Mouse (Mus musculus): ENCODE data around the gene Kif1b.

Kif1b gene

GRCm38 (mm10) chr4:149314275-149314837 is 6.9 kb upstream of the Kif1b start:
- no peak for DNase-seq (ENCODE audit: low spot score in 2 of 2)

GRCm38 (mm10) chr4:149313558-149314253 is 6.2 kb upstream of the Kif1b start:
- no peak for DNase-seq (ENCODE audit: low spot score in 2 of 2)

DNA sequence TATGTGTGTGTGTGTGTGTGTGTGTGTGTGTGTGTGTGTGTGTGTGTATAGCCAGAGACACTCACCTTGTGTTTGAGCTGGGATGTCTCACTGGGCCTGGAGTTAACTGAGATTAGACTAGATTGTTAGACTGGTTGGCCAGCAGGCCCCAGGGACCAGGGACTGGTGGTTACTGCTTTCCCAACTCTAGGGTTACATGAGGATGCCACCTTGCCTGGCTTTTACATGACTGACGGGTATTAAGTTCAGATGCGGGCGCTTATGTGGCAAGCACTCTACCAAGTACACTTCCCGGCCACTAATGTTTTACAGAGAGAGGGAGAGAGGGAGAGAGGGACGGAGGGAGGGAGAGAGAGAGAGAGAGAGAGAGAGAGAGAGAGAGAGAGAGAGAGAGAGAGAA is 4.5 kb upstream of the Kif1b start:
- DNase-seq (ENCODE audit: low spot score in 2 of 2) = no peak

DNA sequence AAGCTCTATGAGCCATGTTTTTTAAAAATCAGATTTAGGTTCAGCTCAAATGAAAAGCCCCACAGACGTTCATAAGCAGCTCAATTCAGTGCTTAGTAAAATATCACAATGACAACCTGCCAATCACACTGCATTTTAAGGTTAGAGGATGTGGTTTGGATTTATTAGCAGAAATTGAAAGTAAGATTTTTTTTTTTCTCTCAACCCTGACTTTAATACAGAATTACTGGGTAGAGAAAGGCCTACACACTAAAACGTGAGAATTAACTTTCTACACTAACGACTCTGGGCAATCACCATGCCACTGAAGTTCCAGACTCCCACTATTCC is 963 bp upstream of the Kif1b start:
- no peak for DNase-seq (ENCODE audit: low spot score in 2 of 2)

DNA sequence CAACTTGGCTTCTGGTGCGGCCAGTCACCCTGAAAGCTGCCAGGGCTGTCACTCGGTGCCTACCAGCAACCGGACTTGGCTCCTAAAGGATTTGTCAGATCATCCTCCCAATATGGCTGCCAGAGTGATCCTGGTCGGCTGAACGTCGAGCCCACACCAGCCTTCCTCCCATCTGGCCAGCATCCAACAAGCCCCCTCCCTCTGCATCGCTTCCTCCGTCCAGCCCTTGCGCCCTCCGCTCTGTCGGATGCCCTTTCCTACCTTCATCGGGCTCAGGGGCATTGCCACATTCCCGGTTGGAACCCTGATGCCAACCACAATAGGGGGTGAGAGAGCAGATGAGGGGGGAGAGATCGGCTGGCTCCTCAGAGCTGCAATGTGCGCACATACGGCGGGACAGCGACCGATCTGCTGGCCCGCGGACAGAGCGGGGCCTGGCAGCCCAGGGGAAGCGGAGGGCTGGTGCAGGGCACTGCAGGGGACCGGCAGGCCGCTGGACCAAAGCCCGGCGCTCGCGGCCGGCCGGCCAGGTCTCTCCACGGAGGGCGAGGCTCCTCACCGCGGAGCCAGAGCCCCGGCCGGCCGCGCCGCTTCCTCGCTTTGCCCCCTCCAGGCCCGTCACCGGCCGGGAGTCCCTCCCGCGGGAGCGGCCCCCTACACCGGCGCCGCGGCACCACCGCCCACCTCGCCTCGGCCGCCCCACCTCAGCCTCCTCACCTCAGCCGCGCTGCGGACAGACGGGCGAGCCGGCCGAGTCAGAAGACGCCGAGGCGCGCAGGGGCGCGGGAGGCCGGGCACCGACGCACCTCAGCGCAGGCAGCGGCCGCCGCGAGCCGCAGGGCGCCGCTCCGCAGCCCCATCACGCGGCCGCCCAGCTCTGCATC is 539 bp downstream of the Kif1b start:
- DNase-seq (ENCODE audit: low spot score in 2 of 2) = peak; percentile 47 to 66

DNA sequence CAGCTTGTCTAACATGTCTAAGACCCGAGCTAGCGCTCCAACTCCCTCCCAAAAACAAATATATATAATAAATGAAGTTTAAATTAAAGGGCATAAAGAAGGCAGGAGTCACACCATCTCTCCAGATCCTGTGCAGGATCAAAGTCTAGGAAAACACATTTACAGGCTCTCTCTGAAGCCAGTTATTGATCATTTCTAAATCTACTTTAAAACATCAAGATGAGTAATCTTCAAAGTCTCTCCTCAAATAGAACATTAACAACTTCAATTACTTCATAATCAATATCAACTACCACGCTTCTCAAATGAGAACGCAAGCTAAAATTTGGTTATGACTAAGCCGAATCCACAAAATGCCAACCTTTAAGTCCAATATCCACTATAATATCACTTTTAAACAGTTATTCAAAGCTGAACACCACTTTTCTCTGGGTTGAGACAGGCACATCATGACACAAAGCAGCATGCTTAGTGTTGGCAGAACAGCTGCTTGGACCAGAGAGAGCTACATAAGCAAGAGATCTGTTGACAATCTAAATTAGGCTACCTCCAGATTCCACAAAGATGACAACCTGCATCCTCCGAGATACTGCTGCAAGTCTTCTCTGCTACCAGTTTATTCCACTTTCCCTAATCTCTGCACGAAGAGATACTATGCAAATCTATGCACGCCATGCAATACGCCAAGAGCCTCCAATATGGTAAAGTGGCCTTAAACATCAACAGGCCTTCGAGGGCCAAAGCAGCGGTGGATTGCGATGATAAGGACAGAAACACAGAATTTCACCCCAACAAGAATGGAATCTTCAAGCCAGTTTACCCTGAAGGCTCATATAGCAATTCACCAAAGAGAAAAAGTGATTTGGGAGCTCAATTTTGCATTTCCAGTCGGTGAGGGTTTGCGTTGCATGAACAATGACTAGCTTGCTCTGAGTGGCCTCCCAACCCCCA is 1.5 kb downstream of the Kif1b start:
- no peak for DNase-seq (ENCODE audit: low spot score in 2 of 2)

- no peak for DNase-seq (ENCODE audit: low spot score in 2 of 2)
Measured at GRCm38 (mm10) chr4:149304466-149304865, 3.0 kb downstream of the Kif1b start.

- no peak for DNase-seq (ENCODE audit: low spot score in 2 of 2)
Measured at GRCm38 (mm10) chr4:149303502-149303901, 4.0 kb downstream of the Kif1b start.

- no peak for DNase-seq (ENCODE audit: low spot score in 2 of 2)
Measured at GRCm38 (mm10) chr4:149302751-149303150, 4.7 kb downstream of the Kif1b start.

DNA sequence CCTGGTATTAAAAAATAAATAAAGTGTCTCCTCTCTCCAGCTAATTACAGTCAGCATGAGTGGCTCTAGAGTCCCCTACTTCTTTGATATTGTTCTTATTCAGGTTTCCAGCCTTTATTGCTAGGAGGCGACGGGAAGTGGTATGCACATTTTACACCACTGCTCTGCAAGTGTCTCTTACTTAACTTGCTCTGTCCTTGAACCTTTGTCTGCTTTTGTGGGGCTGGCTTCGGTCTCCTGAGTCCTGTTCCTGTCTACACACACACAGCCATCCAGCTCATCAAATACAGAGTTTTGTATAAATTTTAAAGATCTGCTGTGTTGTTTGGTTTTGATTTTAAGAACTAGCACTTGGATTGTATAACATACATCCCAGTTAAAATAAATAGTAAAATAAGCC is 5.4 kb downstream of the Kif1b start:
- no peak for DNase-seq (ENCODE audit: low spot score in 2 of 2)

GRCm38 (mm10) chr4:149296501-149296900 is 11.0 kb downstream of the Kif1b start:
- no peak for DNase-seq (ENCODE audit: low spot score in 2 of 2)

- no peak for DNase-seq (ENCODE audit: low spot score in 2 of 2)
Measured at GRCm38 (mm10) chr4:149292984-149293383, 14.5 kb downstream of the Kif1b start.

DNA sequence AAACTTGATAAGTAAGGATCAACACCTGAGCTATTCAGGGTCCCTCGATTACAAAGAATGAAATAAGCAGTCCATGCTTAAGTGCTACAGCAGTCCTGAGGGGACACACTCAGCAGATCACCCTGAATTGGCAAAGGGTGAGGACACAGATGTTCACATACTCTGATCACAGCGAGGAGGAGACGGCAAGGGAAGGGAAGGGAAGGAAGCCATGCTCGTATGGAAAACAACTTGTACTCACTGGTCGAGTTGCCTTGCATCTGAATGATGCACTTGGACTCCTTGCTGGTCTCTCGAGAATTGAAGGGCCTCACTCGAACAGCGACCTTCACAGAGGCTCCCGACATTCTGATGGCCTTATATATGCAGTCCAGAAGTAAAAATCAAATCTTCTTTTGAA is 16.4 kb downstream of the Kif1b start:
- no peak for DNase-seq (ENCODE audit: low spot score in 2 of 2)

DNA sequence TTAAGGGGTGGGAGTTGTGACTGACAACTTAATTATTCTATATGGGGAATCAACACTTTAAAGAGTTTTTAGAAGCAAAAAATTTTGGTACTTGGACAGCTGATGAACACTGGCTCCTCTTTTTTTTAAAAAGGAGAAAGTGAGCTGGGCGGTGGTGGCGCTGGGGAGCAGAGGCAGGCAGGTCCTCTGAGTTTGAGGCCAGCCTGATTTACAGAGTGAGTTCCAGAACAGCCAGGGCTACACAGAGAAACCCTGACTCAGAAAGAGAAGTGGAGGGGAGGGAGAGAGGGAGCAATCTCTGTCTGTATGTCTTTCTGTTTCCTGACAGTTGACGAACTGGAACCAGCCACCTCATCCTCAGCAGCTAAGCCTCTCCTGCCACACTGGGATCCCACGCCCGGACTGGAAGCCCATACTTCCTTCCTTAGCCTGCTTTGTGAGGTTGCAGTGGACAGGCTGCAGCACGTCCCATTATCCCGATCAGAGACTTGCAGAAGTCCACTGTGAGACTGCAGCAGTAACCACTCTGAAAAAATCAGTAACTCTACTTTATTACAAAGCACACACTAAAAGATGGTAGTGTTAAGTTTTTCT is 17.2 kb downstream of the Kif1b start:
- DNase-seq (ENCODE audit: low spot score in 2 of 2) = no peak

GRCm38 (mm10) chr4:149286287-149287137 is 21.0 kb downstream of the Kif1b start:
- DNase-seq (ENCODE audit: low spot score in 2 of 2) = no peak

DNA sequence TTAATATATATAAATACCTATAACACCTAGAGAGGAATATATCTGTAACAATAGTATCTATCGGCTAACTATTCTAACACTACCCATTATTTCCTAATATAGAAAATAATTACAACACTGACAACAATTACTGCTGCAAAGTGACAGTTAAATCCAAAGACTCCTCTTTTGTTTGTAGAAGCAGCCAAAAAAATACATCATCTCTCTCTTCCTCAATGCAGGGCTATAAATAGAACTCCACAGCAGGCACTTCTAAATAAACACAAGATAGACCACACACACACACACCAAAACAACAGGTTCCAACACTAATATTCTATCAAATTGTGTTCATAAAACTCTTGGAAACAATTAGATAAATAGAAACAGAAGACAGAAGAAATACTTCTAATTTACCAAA is 21.8 kb downstream of the Kif1b start:
- DNase-seq (ENCODE audit: low spot score in 2 of 2) = no peak

DNA sequence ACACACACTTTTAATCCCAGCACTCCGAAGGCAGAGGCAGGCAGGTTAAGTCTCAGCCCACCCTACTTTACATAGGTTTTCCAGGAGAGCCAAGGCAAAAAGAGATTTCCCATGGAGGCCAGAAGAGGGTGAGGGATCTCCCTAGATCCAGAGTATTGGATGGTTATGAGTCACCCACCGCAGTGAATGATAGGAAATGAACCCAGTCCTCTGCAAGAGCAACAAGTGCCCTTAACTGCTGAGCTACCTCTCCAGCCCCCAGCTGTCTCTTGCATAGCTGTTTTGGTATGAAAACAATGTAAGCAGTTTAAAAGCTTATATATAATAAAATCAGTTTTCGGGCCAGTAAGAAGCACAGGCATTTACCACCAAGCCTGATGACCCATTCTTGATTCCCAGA is 24.5 kb downstream of the Kif1b start:
- DNase-seq (ENCODE audit: low spot score in 2 of 2) = no peak

DNA sequence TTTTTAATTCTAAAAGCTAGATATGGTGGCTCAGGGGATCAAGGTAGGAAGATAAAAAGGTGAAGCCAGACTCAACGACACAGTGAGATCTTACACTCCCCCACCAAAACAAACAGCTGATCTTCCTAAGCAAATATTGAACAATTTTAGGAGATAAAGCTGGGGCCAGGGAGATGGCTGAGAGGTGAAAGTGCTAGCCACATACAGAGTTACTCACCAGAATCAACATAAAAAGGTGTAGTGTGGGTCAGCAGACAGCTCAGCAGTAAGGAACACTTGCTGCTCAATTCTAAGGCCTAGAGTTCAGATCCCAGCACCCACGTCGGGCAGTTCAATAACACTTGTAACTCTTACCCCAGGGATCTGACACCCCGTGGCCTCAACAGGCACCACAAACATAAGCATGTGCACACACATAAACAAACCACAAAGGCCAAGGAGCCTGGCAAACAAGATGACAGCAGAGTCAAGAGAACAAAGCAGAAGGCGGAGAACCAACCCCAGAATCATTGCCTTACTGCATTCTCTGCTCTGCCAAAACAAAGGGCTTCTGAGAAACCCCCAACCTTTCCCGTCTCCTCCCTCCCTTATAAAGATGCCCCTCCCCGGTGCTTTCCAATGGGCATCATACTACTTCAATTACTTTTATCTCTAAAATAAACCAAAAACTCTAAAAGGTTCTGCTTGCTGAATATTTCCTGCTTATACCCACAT is 25.3 kb downstream of the Kif1b start:
- DNase-seq (ENCODE audit: low spot score in 2 of 2) = no peak

- DNase-seq (ENCODE audit: low spot score in 2 of 2) = peak in 1 of 2 experiments; percentile 42
Measured at GRCm38 (mm10) chr4:149277571-149277970, 29.9 kb downstream of the Kif1b start.

GRCm38 (mm10) chr4:149273128-149273527 is 34.4 kb downstream of the Kif1b start:
- no peak for DNase-seq (ENCODE audit: low spot score in 2 of 2)

All from right cerebral cortex, postnatal 36 days (tissue).